Mouse (Mus musculus) hindbrain, embryonic 10.5 days (tissue): ENCODE data around the gene P4ha1. TPM values are rescaled to one million over a fixed set of nuclear protein-coding genes. Genes with fewer than 3 reads are reported as not detected.
"Not testable (repeated sequence)": the region's sequence is repeated elsewhere in the genome, so short reads cannot be mapped to it uniquely, and the experiment has no call there.

Source experiments
- DNase-seq: peaks from one replicate; pipeline ENCODE4 v3.0.0-alpha.2; 2017; ENCODE audit warnings: low spot score
- H3K27ac ChIP-seq: fragments of 300-500 bp; sonication (generic); 2 replicates; pipeline ENCODE4 v1.5.1; 2016; ENCODE audit warnings: mild to moderate bottlenecking, moderate library complexity
- H3K27me3 ChIP-seq: fragments of 300-500 bp; sonication (generic); 2 replicates; pipeline ENCODE4 v1.6.1; 2016; ENCODE audit warnings: mild to moderate bottlenecking; ENCODE audit not compliant: poor library complexity, insufficient read depth, severe bottlenecking
- H3K36me3 ChIP-seq: fragments of 300-500 bp; sonication (generic); 2 replicates; pipeline ENCODE4 v1.6.1; 2016; ENCODE audit warnings: mild to moderate bottlenecking, moderate library complexity
- H3K4me1 ChIP-seq: fragments of 300-500 bp; sonication (generic); replicated peaks from 2 replicates; pipeline ENCODE4 v1.6.1; 2016; ENCODE audit warnings: mild to moderate bottlenecking
- H3K4me3 ChIP-seq: fragments of 300-500 bp; sonication (generic); 2 replicates; pipeline ENCODE4 v1.5.1; 2016; ENCODE audit warnings: mild to moderate bottlenecking, moderate library complexity
- H3K9me3 ChIP-seq: fragments of 300-500 bp; sonication (generic); 2 replicates; pipeline ENCODE4 v1.6.1; 2016; ENCODE audit warnings: mild to moderate bottlenecking, moderate library complexity
- WGBS: fragments of 180-500 bp; shearing (Covaris S2); methylation state at CpG from one replicate; pipeline ENCODE4 v1.1.7; 2016; 5-methylcytosine and 5-hydroxymethylcytosine counted together
- polyA plus RNA-seq: library from polyadenylated mRNA; unstranded; fragments of >200 nt; fragmentation: Nextera tagmentation; extraction: Ambion mirVana; gene quantifications from 2 replicates; pipeline ENCODE4 v1.2.1, GENCODE M21; 2016

P4ha1 gene
- polyA plus RNA-seq, 1 experiment from 2014 or later: 37.2 TPM

DNA sequence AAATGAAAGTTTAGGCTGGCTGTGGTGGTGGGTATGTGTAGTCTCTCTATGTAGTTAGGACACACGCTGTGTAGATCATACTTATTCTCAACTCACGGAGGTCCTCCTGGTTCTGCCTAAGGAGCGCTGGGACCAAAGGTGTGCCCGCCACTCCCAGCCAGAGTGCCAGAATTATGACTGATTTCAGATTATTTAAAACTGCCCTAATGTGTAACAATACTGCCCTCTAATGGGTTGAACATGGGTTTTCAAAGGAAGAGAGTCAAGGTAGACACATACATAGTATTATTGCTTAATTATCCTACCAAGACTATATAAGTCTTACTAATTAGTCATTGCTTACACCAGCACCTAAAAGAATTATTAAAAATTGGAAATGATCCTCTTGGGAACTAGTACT is 35.6 kb downstream of the P4ha1 start:
- no peak overlapping the region for H3K4me3 ChIP-seq
- H3K27ac ChIP-seq: no peak overlapping the region
- 94% methylated on average over 4 of the region's 4 CpGs for WGBS
- H3K27me3 ChIP-seq: no peaks in the 10 kb centered on the region
- H3K9me3 ChIP-seq: no peaks in the 10 kb centered on the region
- H3K36me3 ChIP-seq: peaks cover 82% of the 10 kb centered on the region
- H3K4me1 ChIP-seq: no peaks in the 10 kb centered on the region
- DNase-seq: no peak

DNA sequence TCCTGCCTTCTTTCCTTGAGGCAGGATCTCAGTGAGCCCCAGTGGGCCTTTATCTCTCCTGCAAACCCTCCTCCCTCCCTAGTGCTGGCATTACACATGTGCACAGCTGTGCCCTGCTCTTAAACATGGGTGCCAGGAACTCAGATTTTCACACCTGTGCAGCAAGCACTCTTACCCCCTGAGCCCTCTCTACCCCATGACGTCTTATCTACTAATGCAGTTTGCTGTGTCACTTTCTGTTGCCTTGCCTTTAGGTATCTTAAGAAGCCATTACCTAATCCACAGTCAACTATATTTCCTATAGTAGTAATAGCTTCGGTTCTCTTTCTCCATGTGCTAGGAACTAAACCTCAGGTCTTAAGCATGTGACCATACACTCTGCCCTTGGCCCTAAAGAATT is 40.1 kb downstream of the P4ha1 start:
- Histone ChIP-seq H3K36me3 (peaks cover 92% of the 10 kb centered on the region), H3K9me3 (no peaks in the 10 kb centered on the region), H3K27me3 (no peaks in the 10 kb centered on the region), H3K4me3 (no peak overlapping the region), H3K4me1 (0 out of 2 replicates have a peak, but pooled peaks cover 6% of the 10 kb centered on the region), H3K27ac (no peak overlapping the region)
- 86% methylated on average over 2 of the region's 2 CpGs for WGBS
- no peak for DNase-seq

DNA sequence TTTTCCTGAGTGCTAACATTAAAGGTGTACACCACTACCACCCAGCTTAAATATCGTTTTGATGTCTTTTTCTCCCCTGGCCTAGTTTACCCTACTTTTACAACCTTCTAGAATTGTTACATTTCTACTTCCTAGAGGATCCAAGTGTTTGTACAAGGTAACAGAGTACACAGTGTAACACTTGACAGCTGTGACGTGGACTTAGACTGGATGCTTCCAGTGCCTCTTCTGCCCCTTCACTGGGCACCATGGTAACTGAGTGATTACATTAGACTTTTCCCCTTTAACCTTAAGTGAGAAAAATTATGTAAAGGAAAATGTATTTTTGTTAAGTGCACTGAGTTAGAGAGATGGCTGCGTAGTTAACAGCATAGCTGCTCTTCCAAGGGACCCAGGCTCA is 41.5 kb downstream of the P4ha1 start:
- Histone ChIP-seq H3K27me3 (no peaks in the 10 kb centered on the region), H3K4me1 (0 out of 2 replicates have a peak, but pooled peaks cover 6% of the 10 kb centered on the region), H3K36me3 (peaks cover 100% of the 10 kb centered on the region), H3K4me3 (no peak overlapping the region), H3K9me3 (no peaks in the 10 kb centered on the region), H3K27ac (no peak overlapping the region)
- 96% methylated on average over 3 of the region's 3 CpGs for WGBS
- DNase-seq: no peak

DNA sequence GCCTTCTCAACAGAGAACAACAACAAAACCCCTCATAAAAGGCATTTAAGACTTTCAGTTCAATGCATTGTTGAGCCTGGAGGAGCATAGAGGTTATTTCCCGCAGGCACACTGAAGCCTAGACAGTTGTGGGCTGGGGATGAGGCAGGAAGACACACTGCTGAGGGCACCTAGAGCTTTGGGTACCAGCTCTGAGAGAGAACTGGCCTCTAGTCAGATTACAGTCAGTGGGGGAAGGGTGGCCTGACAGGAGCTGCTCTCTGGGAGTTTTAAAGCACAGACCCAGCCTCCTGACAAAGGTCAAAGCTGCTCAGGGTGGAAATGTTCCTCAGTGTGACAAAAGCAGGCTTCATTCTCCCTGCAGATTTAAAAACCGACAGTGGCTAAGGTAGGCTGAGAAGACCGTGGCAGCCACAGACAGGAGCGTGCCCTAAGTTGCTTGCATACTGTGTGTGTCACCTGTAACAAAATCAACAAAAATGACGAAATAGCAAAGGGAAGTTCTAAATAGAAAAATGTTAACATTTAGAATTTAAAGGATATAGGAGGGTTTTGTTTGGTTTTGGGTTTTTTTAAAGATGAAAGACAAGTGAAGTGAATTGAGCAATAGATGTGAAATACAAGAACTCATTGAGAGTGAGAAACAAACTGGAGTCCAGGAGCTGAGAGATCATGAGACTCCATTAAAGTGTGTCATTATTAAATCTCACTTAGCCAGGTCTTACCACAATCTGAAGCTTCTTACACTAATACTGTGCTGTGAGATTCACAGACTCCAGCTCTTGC is 42.9 kb downstream of the P4ha1 start:
- Histone ChIP-seq H3K4me1 (0 out of 2 replicates have a peak, but pooled peaks cover 6% of the 10 kb centered on the region), H3K36me3 (peaks cover 100% of the 10 kb centered on the region)

DNA sequence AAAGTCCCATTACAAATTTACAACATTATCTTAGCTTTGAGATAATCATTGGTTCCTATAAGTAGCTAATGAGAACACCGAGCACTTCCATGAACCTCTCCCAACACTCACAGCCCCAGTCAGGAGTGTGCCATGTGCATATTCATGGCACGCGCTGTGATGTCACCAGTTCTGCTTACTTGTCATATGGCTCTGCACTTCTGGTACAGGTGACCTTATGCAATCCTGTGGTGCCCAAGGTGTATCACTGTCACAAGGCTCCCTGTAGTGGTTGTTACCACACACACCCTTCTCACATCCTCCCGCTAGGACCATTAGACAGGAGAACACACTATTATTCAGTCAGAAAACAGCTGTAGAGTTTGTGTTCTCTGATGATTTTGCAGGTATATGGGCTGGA is 43.6 kb downstream of the P4ha1 start:
- WGBS: 99% methylated on average over 4 of the region's 4 CpGs
- H3K4me3 ChIP-seq: no peak overlapping the region

More for the DNA sequence above, 42.9 kb downstream of the P4ha1 start:
- Histone ChIP-seq H3K4me3 (no peak overlapping the region), H3K27me3 (no peaks in the 10 kb centered on the region), H3K9me3 (no peaks in the 10 kb centered on the region), H3K27ac (no peak overlapping the region)
- 78% methylated on average over 5 of the region's 5 CpGs for WGBS
- no peak for DNase-seq

DNA sequence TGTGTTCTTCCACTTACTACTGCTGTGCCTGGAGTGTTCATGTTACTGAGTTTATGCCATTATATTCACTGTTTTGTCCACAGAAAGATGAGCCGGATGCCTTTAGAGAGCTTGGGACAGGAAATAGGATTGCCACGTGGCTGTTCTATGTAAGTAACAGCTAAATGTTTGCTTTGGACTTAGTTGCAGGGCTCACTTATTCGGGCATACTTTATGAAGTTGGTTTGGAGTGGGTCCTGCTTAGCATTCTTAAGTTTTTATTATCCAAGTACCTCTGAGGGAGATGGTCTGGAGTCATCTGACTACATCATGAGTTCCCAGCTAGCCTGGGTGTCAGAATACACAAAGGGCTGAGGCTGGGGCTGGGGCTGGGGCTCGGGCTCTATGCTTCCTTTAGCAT is 44.1 kb downstream of the P4ha1 start:
- Histone ChIP-seq H3K9me3 (no peaks in the 10 kb centered on the region), H3K27ac (no peak overlapping the region), H3K36me3 (peaks cover 98% of the 10 kb centered on the region), H3K4me3 (no peak overlapping the region), H3K27me3 (no peaks in the 10 kb centered on the region), H3K4me1 (0 out of 2 replicates have a peak, but pooled peaks cover 6% of the 10 kb centered on the region)
- DNase-seq: no peak
- 89% methylated on average over 4 of the region's 4 CpGs for WGBS

More for the DNA sequence above, 43.6 kb downstream of the P4ha1 start:
- DNase-seq: no peak
- Histone ChIP-seq H3K9me3 (no peaks in the 10 kb centered on the region), H3K4me1 (0 out of 2 replicates have a peak, but pooled peaks cover 6% of the 10 kb centered on the region), H3K27ac (no peak overlapping the region), H3K27me3 (no peaks in the 10 kb centered on the region), H3K36me3 (peaks cover 99% of the 10 kb centered on the region)

DNA sequence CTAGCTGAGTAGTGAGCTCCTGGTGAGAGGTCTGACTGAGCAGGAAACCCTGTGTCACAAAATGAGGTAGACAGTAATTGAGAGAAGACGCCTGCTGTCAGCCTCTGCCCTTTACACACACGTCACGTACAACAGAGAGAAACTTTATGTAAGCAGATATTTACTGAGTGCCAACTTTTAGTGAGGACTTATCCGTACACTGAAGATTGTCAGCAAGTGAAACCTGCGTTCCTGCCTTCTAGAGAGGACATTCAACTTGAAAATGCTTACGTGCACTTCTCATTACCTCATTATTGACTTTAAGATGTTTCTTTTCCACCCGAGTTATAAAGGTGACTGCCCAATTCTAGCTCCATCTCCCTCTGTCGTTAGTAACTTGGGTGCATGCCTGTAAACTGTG is 45.6 kb downstream of the P4ha1 start:
- Histone ChIP-seq H3K36me3 (peaks cover 97% of the 10 kb centered on the region), H3K27ac (no peak overlapping the region), H3K27me3 (no peaks in the 10 kb centered on the region), H3K4me3 (no peak overlapping the region), H3K9me3 (no peaks in the 10 kb centered on the region), H3K4me1 (0 out of 2 replicates have a peak, but pooled peaks cover 6% of the 10 kb centered on the region)
- WGBS: 90% methylated on average over 8 of the region's 8 CpGs
- no peak for DNase-seq

DNA sequence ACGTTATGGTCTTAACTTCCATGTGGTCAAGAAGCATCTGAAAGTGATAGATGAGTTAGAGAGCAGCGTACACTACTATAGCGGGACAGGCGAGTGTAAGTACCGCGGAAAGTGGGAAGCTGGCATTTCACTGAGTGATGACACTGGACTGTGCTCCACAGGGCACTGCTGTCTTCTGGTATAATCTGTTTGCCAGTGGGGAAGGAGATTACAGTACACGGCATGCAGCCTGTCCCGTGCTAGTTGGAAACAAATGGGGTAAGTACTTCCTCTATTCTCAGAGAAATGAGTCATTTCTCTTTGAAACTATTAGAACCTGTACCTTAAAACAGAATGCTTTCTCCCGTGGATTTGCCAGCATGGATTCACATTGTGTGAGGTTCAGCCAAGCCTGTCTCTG is 46.3 kb downstream of the P4ha1 start:
- Histone ChIP-seq H3K27ac (no peak overlapping the region), H3K36me3 (peaks cover 97% of the 10 kb centered on the region), H3K4me3 (no peak overlapping the region), H3K27me3 (no peaks in the 10 kb centered on the region), H3K4me1 (0 out of 2 replicates have a peak, but pooled peaks cover 6% of the 10 kb centered on the region), H3K9me3 (no peaks in the 10 kb centered on the region)
- 96% methylated on average over 9 of the region's 9 CpGs for WGBS
- DNase-seq: no peak

DNA sequence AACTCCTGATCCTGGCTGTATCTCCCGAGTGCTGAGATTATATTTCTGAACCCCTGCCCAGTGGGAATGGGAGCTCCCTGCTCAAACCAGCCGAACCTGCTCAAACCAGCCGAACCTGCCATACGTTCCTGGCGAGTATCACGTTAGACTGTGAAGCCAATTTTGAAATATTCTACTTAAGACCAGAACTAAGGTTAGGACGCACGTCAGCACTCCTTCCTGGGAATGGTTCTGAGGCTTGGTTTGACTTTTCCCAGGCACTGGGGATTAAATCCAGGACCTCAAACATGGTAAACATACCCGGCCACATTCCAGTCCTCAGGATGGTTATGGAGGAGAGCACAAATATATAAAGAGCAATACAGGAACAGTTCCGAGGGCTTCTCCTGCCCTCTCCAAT is 54.8 kb downstream of the P4ha1 start:
- 92% methylated on average over 10 of the region's 10 CpGs for WGBS
- Histone ChIP-seq H3K36me3 (peaks cover 33% of the 10 kb centered on the region), H3K27me3 (no peaks in the 10 kb centered on the region), H3K4me3 (no peak overlapping the region), H3K27ac (no peak overlapping the region), H3K9me3 (no peaks in the 10 kb centered on the region), H3K4me1 (no peaks in the 10 kb centered on the region)
- no peak for DNase-seq

DNA sequence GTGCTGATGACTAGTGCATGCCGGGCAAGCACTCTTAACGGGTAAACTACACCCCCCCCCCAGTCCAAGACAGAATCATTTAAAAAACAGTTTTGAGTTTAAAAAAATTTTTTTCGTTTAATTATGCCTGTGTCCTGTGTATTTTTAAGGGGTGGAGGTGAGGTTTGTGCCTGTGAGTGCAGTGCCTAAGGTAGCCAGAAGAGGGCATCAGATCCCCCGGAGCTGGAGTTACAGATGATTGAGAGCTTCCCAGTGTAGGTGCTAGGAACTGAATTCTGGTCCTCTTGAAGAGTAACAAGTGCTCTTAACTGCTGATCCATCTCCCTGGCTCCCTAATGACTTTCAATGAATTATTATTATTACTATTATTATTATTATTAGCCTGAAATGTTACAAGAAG is 55.6 kb downstream of the P4ha1 start:
- no peaks in the 10 kb centered on the region for H3K27me3 ChIP-seq
- H3K9me3 ChIP-seq: no peaks in the 10 kb centered on the region
- 91% methylated on average over 4 of the region's 4 CpGs for WGBS
- H3K4me3 ChIP-seq: no peak overlapping the region
- no peak for DNase-seq
- H3K4me1 ChIP-seq: no peaks in the 10 kb centered on the region
- H3K27ac ChIP-seq: no peak overlapping the region
- peaks cover 26% of the 10 kb centered on the region for H3K36me3 ChIP-seq

DNA sequence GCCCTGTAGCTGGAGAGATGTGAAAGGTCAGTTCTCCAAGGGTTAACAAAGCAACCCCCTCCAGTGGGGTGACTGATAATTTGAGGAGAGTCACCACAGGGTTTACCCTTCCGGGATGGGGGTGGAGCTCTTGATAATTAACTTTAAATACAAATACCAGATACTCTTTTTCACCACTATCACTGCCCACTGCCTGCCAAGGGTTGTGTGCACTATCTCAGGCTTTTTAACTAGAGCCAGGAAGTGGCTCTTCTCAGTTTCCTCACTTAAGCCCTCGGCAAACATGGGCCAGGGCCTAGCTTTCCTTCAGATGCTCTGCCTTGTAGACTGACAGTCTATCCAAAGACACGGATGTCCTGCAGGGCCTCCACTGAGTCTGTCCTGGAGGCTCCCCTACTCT is 56.8 kb downstream of the P4ha1 start:
- Histone ChIP-seq H3K27me3 (no peaks in the 10 kb centered on the region), H3K36me3 (0 out of 2 replicates have a peak, but pooled peaks cover 14% of the 10 kb centered on the region), H3K9me3 (no peaks in the 10 kb centered on the region), H3K4me1 (no peaks in the 10 kb centered on the region), H3K27ac (no peak overlapping the region), H3K4me3 (no peak overlapping the region)
- no peak for DNase-seq
- 64% methylated on average over 3 of the region's 3 CpGs for WGBS

DNA sequence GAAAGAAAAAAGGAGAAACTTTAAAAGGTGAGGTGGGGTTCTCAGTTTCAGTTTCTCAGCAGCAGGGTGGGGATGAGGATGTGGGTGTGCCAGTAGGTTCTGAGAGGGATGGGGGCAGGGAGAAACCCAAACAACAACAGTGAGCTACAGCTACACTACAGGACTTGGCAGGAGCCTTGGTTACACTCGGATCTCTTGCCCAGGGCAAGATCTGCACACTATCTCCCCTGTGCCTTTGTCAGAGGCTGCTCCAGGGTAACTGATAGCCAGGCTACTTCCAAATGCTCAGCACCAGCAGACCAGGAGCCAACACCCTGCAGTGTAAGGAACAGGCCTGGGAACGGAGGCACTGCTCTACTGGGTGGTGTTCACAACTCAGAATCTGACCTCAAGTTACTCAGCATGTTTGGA is 57.3 kb downstream of the P4ha1 start:
- 80% methylated on average over 2 of the region's 2 CpGs for WGBS
- Histone ChIP-seq H3K27ac (no peak overlapping the region), H3K27me3 (no peaks in the 10 kb centered on the region), H3K4me3 (no peak overlapping the region), H3K36me3 (0 out of 2 replicates have a peak, but pooled peaks cover 9% of the 10 kb centered on the region), H3K4me1 (no peaks in the 10 kb centered on the region), H3K9me3 (no peaks in the 10 kb centered on the region)
- no peak for DNase-seq

DNA sequence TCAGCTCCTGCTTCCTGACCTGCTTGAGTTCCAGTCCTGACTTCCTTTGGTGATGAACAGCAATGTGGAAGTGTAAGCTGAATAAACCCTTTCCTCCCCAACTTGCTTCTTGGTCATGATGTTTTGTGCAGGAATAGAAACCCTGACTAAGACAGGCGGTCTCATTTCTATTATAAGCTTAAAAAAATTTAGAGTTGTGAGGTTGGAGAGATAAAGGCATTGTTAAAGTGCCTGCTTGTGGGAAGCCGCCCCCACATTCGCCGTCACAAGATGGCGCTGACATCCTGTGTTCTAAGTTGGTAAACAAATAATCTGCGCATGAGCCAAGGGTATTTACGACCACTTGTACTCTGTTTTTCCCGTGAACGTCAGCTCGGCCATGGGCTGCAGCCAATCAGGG is 58.5 kb downstream of the P4ha1 start:
- H3K27ac ChIP-seq, H3K4me3 ChIP-seq, H3K4me1 ChIP-seq, H3K27me3 ChIP-seq, H3K9me3 ChIP-seq, DNase-seq, H3K36me3 ChIP-seq: not testable (repeated sequence)
- 86% methylated on average over 7 of the region's 10 CpGs for WGBS
